Mouse (Mus musculus) erythroblast, embryonic 14.5 days (primary cell): ENCODE measurements around the gene Selenbp2.
"Not testable (repeated sequence)": the region's sequence is repeated elsewhere in the genome, so short reads cannot be mapped to it uniquely, and the experiment has no call there.

Experiments used
- GATA1 ChIP-seq: IDR thresholded peaks from 2 replicates; pipeline ENCODE4 v1.6.1; 2012; ENCODE audit warnings: low read length, inconsistent platforms, mixed read lengths
- TAL1 ChIP-seq: IDR thresholded peaks from 3 replicates; pipeline ENCODE4 v1.6.1; 2012; ENCODE audit warnings: low read length, inconsistent platforms, mixed read lengths

GRCm38 (mm10) chr3:94660841-94661240 lies 32.5 kb upstream of the Selenbp2 start:
- not testable (repeated sequence) for TF ChIP-seq GATA1, TAL1
